Mouse (Mus musculus) gastrocnemius, postnatal 4 days (tissue): ENCODE measurements around the gene Ppp2r2c. TPM values are rescaled to one million over a fixed set of nuclear protein-coding genes. Genes with fewer than 3 reads are reported as not detected.
A peak's percentile ranks its signal among the peaks of the same experiment; 100 is the strongest.

Source experiments
- DNase-seq, 2 experiments: peaks; one replicate each; pipeline ENCODE4 v3.0.0; 2021 to 2022; ENCODE audit warnings: low spot score in 2 of 2, mixed read lengths in 2 of 2
- long read RNA-seq, 2 experiments: library from polyadenylated mRNA; stranded (forward); transcript quantifications; one replicate each; pipeline ENCODE4 v2.0.0; 2021
- total RNA-seq, 2 experiments: library from RNA; stranded (reverse); gene quantifications; 2 replicates each; pipeline ENCODE4 v1.2.3; 2021

Gene Ppp2r2c
- total RNA-seq: 1 to 10 TPM; 1.2 to 1.8 TPM
- long read RNA-seq, experiment 1, full-length matches to known transcripts: 1 of 3 reads
- long read RNA-seq, experiment 1, partial matches to known transcripts: 0 of 3 reads
- long read RNA-seq, experiment 1, other reads (novel, unspliced or antisense): 2 of 3 reads
- long read RNA-seq, experiment 2, full-length matches to known transcripts: 4 of 6 reads
- long read RNA-seq, experiment 2, partial matches to known transcripts: 2 of 6 reads
- long read RNA-seq, experiment 2, other reads (novel, unspliced or antisense): 0 of 6 reads

DNA sequence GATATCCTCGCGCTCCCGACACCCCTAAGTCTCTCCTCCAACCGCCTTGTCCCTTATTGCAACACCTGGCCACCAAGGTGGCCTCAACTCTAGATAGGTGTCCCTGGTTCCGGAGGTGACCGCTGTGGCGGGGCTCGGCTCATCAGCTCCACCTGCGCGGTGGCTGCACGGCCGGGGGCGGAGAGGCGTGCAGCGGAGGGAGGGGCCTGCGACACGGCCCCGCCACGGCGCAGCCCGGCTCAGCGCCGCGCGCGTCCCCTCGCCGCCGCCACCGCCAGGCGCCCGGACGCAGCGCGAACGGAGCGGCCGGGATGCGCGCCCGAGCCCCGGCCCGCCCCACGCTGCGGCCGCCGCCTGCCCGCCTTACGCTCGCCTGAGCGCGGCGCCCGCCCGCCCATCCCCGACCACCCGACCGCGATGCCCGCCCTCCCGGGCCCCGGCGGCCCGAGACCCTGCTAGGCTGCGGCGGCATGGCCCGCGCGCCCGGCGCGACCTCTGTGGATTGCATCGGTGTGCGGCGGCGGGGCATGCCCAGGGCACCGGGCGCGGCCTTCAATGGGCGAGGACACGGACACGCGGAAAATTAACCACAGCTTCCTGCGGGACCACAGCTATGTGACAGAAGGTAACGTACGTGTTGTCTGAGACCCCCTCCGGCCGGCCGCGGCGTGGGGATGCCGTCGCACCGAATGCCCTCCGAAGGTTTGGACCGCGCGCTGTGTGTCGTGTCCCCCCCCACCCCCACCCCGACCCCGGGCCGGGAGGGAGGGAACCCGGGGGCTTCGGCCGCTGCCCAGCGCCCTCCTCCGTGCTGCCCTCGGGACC is at the start of gene Ppp2r2c:
Ppp2r2c (plus strand) TSS at position 248 of the 825 bp plus-strand sequence.
- DNase-seq: no peak

DNA sequence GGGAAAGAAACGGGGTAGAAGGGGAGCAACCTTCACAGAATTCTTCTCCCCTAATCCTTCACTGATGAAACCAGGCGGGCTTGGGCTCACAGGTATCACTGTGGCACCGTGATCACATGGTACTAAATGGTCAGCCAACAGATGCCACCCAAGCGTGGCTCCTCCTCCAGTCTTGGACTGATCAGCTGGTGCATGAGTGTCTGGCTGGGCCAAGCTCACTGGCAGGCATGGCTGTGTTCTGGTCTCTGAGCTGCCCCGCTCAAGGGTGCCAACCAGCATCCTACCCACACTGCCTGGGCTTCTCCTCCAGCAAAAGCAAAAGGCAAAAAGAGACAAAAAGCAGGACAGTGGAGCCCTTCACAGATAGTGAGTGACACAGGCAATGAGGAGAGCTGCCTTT is 48.6 kb upstream of the Ppp2r2c start:
- DNase-seq: no peak

DNA sequence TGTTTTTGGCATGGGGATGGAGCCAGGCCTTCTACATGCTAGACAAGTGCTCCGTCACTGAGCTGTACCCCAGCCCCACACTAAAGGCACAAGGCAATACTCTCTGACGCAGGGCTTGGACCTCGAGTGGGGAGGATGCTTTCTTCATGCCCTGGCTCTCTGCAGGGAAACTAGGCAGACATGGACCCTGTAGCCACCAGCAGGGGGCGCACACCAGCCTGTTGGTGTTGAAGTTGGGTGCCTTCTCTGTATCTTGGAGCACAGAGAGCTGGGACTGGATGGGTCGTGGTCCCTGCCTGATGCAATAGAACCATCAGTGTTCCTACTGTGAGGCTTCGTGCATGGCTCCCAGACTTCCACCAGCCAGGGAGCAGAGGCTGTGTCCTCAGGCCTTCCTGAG is 48.2 kb upstream of the Ppp2r2c start:
- no peak for DNase-seq

DNA sequence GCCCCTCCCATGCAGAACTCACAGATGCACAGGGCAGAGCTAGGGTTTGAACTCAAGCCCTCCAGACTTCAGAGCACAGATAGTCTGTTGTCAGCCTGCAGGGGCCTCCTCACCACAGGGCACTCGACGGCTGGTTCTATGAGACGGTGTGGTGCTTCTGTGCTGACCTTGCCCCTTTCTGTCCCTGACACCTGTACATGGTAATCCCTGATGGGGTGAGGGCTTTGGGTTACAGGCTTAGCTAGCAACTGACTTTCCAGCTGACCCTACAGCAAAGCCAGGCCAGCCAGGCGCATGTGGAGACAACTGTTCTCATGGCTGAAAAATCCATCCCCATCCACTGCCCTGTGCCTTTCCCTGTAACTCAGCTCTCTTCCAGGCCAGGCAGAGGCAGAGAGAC is 45.4 kb upstream of the Ppp2r2c start:
- no peak for DNase-seq

DNA sequence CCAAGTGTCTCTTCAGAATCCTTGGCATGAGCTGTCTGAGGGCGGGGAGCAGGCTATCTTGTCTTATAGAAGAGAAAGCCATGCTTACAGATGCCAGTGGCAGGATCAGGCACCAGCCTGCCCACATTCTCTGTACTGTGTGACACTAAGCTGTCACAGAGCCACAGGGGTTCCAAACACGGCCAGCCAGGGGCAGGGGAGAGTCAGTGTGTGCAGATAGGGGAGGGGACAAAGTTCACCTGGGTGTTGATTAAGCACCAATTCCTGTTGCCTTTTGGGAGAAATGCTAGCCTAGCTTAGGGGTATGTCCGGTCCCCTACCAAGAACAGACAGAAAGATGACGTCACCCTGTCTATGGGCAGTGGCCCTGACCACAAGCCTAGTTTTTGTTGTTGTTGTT is 39.2 kb upstream of the Ppp2r2c start:
- no peak for DNase-seq

DNA sequence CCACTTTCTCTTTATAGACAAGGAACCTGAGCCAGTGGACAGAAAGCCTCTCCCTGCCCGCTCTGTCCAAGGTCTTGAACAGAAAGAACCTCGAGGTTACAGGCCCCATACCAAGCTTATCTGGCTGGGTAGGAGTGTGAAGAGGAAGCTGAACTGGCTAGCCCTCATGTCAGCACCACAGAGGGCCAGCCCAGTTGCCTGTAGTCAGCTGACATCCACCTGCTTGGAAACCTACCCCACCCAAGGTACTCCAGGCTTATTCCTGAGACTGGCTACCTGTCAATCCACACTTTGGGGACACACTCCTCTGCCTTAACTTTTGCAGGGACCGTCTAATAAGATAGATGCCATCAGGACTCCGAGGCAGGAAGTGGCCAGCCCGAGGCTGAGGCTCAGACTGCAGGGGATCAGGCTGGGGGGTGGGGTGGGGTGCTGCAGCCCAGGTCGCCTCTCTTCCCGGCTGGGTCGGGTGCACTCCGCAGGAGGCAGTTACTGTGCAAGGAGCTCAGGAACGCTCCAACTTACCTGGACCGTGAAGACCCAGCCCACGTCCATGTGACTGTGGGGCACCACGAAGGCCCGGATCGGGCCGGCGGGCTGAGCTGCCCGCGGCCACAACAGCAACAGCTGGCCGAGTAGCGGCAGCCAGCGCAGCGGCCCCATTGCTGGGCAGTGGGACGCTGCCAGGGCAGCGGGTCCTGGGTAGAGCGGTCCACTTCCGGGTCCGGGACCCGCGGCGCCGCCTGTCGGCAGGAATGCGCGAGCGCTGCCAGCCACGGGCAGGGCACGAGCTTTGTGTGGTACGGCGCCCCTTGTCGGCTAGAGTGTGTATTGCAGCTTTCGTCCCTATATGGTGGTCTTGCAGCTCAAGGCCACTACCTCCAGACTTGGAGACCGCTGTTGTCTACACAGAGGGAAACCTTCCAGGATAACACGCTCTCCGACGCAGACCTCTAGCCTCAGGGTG is 38.1 kb upstream of the Ppp2r2c start, which contains the start of gene Man2b2:
Man2b2 (minus strand) TSS at position 741 of the 967 bp plus-strand sequence.
- peak; percentile 90 to 93 for DNase-seq

DNA sequence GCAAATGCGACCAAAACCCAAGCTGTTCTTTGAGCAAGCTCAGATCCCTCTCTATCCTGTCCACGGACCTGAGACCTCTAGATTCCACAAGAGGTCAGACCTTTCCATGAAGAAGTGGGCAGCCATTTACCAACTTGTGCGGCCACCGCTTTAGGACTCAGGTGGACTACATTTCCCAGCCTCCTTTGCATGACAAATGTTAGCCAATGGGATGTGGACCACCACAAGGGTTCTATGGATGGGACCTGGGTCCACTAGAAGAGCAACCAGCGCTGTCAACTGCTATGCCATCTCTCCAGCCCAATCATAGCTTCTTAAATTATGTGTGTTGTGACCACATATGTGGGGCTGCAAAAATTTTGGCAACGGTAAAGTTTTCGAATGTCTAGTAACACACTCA is 37.0 kb upstream of the Ppp2r2c start:
- no peak for DNase-seq

DNA sequence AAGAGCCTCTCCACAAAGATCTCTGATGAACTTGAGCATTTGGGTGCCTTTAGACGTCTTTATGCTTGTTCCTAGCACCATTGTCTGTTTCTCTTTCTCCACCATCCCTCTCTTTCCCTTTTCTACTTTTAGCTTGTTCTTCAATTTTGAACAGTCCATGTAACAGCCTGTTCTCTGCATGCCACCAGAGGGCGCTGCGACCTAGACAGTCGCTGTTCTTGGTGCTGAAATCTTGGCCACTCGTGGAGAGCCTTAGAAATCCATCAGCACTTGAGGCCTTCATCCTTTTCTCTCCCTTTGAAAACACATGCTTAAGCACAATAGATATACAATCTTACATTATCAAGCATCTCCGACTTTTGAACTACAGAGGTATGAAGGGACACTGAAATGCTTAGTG is 32.4 kb upstream of the Ppp2r2c start:
- DNase-seq: peak; percentile 50 to 66

DNA sequence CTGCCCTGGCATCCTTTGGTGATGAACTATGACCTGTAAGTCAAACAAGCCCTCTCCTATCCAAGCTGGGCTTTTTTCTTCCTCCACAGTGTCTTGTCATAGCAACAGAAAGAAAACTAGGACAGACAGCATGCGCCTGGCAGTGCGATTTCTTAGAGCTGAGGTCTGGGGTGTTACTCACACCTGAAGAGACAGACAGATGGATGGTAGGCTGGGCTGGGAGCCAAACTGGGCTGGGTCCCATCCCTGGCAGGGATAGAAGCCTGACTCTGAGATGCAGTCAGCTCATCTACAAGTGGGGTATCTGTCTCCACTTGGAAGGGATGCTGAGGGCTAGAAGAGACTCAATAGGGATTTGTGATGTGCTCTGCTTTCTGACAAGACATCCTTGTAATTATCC is 29.3 kb upstream of the Ppp2r2c start:
- no peak for DNase-seq

DNA sequence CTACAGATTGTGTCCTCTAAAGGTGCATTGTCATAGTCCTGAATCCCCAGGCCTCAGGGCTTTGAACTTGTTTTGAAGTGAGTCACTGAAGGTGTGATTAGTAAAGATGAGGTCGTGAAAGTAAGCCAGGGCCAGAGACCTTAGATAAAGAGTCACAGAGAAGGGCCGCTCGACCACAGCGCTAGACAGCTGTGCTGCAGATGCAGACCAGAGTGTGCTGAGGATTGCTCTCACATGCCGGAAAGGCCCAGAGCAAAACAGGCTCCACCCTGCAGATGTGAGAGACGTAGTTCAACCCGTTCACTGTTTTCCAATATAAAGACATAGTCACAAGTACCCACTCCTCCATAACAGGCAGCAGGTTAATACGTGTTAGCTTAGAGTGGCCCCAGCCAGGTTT is 28.7 kb upstream of the Ppp2r2c start:
- DNase-seq: no peak

DNA sequence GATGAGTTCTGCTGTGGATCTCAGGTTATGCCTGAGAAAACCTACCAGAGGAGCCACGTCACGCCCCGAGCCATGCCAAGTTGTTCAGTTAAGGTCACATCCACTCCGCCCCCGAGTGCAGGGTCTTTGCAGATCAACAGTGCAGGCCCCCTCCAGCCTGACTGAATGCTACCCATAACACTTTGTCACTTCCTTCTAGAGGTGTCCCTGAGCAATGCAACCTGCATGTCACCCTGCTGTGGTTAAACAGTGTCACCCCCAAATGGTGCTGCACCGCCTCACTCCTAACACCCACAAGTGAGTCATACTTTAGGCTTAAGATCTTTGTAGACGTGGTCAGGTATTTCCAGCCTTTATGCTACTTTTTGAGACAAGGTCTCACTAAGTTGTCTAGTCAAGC is 28.2 kb upstream of the Ppp2r2c start:
- no peak for DNase-seq

DNA sequence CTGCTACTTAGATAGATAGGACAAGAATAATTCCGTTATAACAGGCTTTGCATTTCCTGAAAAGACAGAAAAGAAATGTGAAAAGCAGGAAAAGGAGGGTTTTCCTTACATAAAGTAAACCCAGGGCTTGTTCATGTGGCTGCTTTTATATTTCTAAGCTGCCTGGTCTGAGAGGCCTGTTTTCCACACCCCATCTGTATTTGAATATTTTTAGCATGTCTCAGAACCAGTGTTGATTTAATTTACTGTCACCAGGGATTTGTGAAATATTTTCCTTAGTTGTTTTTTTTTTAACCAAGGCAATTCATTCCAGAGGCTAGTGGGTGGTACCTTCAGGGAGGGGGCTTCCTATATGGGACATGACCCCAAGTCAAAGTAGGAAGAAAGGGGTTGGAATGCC is 26.6 kb upstream of the Ppp2r2c start:
- no peak for DNase-seq

DNA sequence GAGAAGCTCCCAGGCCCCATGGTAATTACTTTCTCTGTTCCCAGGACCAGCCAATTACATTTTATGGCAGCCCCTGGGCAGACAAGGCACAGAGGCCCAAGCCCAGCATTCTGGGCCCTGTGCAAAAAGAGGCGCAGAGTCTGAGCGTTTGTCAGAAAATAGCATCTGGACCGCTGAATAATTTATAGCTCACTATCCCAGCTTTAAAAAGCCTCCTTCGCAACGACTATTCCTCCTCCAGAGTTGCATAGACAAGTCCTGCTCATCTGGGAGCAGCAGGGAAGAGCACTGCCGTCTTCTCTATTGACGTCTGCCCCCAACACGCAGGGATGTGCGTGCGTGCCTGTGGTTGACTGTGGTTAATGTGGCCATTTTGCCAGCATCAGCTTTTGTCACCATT is 23.8 kb upstream of the Ppp2r2c start:
- DNase-seq: no peak

DNA sequence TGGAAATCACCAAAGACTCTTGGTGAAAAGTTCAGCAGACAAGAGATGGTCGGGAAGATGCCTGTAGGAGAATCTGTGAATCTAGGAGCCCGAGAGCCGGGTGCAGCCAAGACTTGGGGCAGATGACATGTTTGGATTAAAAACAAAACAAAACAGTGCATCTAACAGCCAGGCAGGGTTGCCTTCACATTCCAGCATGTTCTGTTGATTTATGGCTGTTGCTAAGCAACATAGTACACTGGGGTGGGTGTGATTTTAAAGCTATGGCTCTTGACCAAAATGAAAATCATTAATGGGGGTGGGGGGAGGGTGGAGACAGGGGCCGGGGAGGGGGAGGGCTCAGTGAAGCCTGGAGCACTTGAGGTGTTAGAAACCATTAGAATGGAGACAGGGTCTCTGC is 16.7 kb upstream of the Ppp2r2c start:
- DNase-seq: no peak

DNA sequence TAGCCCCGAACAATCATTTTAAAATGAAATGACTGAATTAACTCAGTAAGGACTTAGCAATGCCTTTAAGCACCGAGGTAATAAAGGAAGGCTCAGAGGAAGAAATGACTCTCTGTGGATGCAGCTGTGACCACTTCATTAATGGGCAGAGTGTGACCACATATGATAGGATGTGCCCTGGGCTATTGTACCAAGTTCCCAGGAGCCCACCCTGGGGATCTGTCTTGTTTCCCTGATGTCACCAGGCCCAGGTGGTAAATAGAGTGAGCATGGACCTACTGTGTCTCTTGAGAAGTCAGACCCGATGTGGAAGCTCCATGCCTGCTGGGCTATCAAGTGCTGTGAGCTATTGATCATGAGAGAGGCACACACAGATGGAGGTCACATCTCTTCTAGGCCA is 13.1 kb upstream of the Ppp2r2c start:
- no peak for DNase-seq

DNA sequence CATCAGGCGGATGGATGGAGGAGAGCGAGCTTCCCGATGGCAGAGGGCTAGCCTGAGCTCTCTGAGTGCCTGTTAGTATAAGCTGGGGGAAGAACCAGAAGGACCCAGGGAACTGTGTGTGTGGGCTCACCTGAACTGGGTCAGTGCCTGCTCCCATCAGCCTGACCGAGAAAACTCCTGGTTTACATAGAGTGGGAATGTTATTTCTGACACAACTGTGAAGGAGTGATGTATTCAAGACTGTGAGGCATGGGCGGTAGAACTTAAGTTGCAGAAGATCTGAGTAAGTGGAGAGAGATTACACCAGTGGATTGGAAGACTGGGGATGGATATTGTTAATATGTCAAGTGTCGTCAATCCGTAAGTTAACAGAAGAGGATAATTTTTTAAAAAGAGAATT is 11.8 kb upstream of the Ppp2r2c start:
- no peak for DNase-seq

DNA sequence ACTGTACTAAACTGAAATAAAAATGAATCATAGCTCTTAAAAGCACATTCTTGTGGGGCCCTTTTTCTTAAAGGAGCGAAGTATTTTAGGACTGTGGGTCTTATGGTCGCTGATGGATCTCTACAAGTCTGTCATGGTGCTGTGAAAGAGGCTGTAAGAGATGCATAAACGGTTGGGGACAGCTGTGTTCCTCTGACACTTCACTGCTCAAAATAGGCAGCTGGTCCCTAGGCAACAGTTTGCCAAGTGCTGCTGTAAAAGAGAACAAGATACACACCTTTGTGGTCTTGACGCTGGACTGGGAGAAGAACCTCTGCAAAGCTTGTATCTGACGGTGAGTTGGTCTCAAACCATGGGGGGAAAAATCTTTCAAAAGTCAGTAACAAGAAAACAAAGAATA is 10.8 kb upstream of the Ppp2r2c start:
- DNase-seq: no peak

DNA sequence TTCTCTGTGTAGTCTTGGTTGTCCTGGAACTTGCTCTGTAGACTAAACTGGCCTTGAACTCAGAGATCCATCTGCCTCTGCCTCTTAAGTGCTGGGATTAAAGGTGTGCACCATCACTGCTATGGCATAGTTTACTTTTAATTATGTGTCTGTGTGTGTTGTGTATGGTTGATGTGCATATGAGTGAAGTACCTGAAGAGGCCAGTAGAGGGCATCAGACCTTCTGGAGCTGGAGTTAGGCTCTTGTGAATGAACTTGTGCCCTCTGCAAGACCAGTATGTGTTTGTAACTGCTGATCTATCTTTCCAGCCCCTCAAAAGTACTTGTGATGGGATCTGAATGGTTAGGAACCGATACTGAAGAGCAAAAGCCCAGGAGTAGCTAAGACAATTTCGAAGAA is 7.2 kb upstream of the Ppp2r2c start:
- DNase-seq: no peak

DNA sequence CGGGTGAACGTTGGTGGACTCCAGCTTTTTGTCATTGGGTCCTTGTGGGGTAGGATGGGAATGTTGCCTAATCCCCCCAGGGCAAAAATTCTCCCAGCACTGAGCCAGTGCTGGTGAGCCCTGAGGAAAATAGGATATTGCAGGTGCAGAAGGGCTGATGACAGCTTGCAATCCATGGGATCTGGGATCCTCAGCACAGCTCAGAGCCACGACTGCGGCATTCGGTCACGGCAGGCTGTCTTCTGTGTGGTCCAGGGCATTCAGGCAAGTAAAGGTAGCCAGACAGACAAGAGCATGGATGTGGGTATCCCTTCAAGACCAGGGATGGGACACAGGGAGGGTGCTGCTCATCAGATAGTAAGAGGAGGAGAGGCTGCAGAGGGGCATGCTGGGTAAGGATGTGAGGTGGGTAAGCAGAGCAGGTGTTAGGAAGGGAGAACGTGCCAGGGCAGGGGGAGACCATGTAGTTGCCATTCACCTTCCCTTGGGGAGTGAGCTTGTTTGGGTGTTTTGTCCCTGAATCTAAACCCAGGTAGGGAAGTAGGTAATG is 1.5 kb upstream of the Ppp2r2c start:
- DNase-seq: no peak

DNA sequence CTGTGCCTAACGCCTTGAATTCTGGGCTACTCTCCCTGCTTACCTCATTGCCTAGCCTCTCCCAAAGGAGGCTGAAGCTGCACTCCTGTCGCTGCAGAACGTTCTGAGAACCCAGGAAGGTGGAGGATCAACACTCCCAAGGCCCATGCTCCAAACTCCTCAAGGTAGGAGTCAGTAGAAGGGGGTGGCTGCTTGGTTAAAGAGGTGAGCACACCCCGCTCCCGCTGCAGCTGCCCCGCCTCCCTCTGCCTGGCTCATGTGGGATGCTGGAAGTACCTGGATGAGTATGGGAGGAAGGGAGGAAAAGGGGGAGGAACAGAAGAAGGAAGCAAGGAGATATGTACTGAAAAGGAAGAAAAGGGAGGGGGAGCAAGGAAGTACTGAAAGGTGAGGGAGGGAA is 752 bp upstream of the Ppp2r2c start:
- no peak for DNase-seq

DNA sequence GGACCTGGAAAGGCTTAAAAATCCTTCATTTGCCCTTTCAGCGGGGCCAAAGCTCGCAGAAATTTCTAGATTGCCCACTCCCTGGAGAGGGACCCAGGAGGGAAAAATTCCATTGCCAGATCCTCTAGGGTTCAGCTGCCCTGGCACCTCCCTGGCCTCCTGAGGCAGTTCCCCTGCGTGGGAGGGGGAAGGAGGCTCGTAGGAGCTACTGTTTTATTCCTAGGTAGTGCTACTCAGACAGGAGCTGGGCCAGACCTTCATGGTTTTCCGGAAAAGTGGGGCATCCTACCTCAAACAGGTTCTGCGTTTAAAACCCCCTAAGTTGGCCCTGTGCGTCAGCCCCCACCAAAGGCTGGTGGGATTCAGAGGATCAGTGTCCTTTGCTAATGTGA is 869 bp downstream of the Ppp2r2c start:
- DNase-seq: no peak
